Mouse (Mus musculus) hindbrain, embryonic 16.5 days (tissue): Measurements from ENCODE around the gene Arfrp1. TPM values are rescaled to one million over a fixed set of nuclear protein-coding genes. Genes with fewer than 3 reads are reported as not detected.
A peak's percentile ranks its signal among the peaks of the same experiment; 100 is the strongest.

ENCODE experiments used
- ATAC-seq: fragments of 200-750 bp; cut with Nextera tagmentation; 2 replicates; pipeline ENCODE4 v1.8.0; 2017; ENCODE audit warnings: moderate TSS enrichment, moderate library complexity
- H3K27ac ChIP-seq: fragments of 300-500 bp; sonication (generic); 2 replicates; pipeline ENCODE4 v1.5.1; 2014; ENCODE audit warnings: low read depth, mild to moderate bottlenecking, control low read depth, low read length, moderate library complexity
- H3K27me3 ChIP-seq: fragments of 300-500 bp; sonication (generic); replicated peaks from 2 replicates; pipeline ENCODE4 v1.6.1; 2014; ENCODE audit warnings: low read length; ENCODE audit not compliant: control insufficient read depth, insufficient read depth
- H3K36me3 ChIP-seq: fragments of 300-500 bp; sonication (generic); 2 replicates; pipeline ENCODE4 v1.6.1; 2014; ENCODE audit warnings: mild to moderate bottlenecking, low read length, moderate library complexity, mixed read lengths; ENCODE audit not compliant: control insufficient read depth, insufficient read depth
- H3K4me1 ChIP-seq: fragments of 300-500 bp; sonication (generic); 2 replicates; pipeline ENCODE4 v1.6.1; 2014; ENCODE audit warnings: low read depth, low read length; ENCODE audit not compliant: control insufficient read depth, insufficient read depth
- H3K4me2 ChIP-seq: fragments of 300-500 bp; sonication (generic); 2 replicates; pipeline ENCODE4 v1.6.1; 2014; ENCODE audit warnings: mild to moderate bottlenecking, low read length, control low read depth, moderate library complexity
- H3K4me3 ChIP-seq: fragments of 300-500 bp; sonication (generic); 2 replicates; pipeline ENCODE4 v1.5.1; 2014; ENCODE audit warnings: mild to moderate bottlenecking, low read length, control low read depth, moderate library complexity
- H3K9ac ChIP-seq: fragments of 300-500 bp; sonication (generic); 2 replicates; pipeline ENCODE4 v1.6.1; 2014; ENCODE audit warnings: low read depth, mild to moderate bottlenecking, control low read depth, low read length, moderate library complexity
- H3K9me3 ChIP-seq: fragments of 300-500 bp; sonication (generic); 2 replicates; pipeline ENCODE4 v1.6.1; 2014; ENCODE audit warnings: mild to moderate bottlenecking, low read length, moderate library complexity; ENCODE audit not compliant: control insufficient read depth
- WGBS: fragments of 180-500 bp; shearing (Covaris S2); extraction: QIAGEN DNeasy Blood & Tissue Kit; methylation state at CpG from one replicate; pipeline ENCODE4 v1.1.7; 2014; 5-methylcytosine and 5-hydroxymethylcytosine counted together
- polyA plus RNA-seq: library from polyadenylated mRNA; unstranded; fragments of >200 nt; fragmentation: Nextera tagmentation; extraction: Ambion mirVana; gene quantifications from 2 replicates; pipeline ENCODE4 v1.2.1, GENCODE M21; 2015

Gene Arfrp1
- polyA plus RNA-seq, 1 experiment from 2014 or later, result 87.2 TPM

- Histone ChIP-seq H3K36me3 (peaks cover 17% of the 10 kb centered on the region; the same call in 1 of the 2 replicates), H3K4me3 (no peak overlapping the region), H3K9ac (no peak overlapping the region), H3K4me2 (no peak overlapping the region), H3K27me3 (no peaks in the 10 kb centered on the region), H3K9me3 (no peaks in the 10 kb centered on the region), H3K27ac (no peak overlapping the region), H3K4me1 (no peaks in the 10 kb centered on the region)
- WGBS, result 92% methylated on average over 6 of the region's 6 CpGs
- ATAC-seq, result no peak
Measured at GRCm38 (mm10) chr2:181342766-181343165, 22.4 kb downstream of the Arfrp1 start.

- ATAC-seq, result no peak
- Histone ChIP-seq H3K9me3 (no peaks in the 10 kb centered on the region), H3K27me3 (no peaks in the 10 kb centered on the region), H3K4me2 (no peak overlapping the region), H3K9ac (no peak overlapping the region), H3K4me3 (no peak overlapping the region), H3K36me3 (peaks cover 20% of the 10 kb centered on the region), H3K4me1 (no peaks in the 10 kb centered on the region), H3K27ac (no peak overlapping the region)
- 85% methylated on average over 4 of the region's 4 CpGs for WGBS
Measured at GRCm38 (mm10) chr2:181340426-181340825, 24.8 kb downstream of the Arfrp1 start.

- H3K36me3 ChIP-seq, result peaks cover 17% of the 10 kb centered on the region
- H3K4me2 ChIP-seq, result no peak overlapping the region
- H3K4me3 ChIP-seq, result no peak overlapping the region
- no peak overlapping the region for H3K27ac ChIP-seq
- ATAC-seq, result peak; percentile 69
- no peaks in the 10 kb centered on the region for H3K4me1 ChIP-seq
- WGBS, result 64% methylated on average over 3 of the region's 3 CpGs
- H3K9ac ChIP-seq, result no peak overlapping the region
- H3K9me3 ChIP-seq, result no peaks in the 10 kb centered on the region
- H3K27me3 ChIP-seq, result no peaks in the 10 kb centered on the region
Measured at GRCm38 (mm10) chr2:181334023-181334422, 31.2 kb downstream of the Arfrp1 start.

GRCm38 (mm10) chr2:181332542-181332941 lies 32.7 kb downstream of the Arfrp1 start:
- Histone ChIP-seq H3K36me3 (peaks cover 23% of the 10 kb centered on the region), H3K4me1 (no peaks in the 10 kb centered on the region), H3K27ac (no peak overlapping the region), H3K9me3 (no peaks in the 10 kb centered on the region), H3K9ac (no peak overlapping the region), H3K4me2 (no peak overlapping the region), H3K27me3 (no peaks in the 10 kb centered on the region), H3K4me3 (no peak overlapping the region)
- no peak for ATAC-seq

- no peak for ATAC-seq
- Histone ChIP-seq H3K27me3 (no peaks in the 10 kb centered on the region), H3K9ac (no peak overlapping the region), H3K4me2 (no peak overlapping the region), H3K4me1 (no peaks in the 10 kb centered on the region), H3K9me3 (no peaks in the 10 kb centered on the region), H3K27ac (no peak overlapping the region), H3K4me3 (no peak overlapping the region), H3K36me3 (peaks cover 21% of the 10 kb centered on the region)
- 94% methylated on average over 2 of the region's 2 CpGs for WGBS
Measured at GRCm38 (mm10) chr2:181326098-181326497, 39.1 kb downstream of the Arfrp1 start.

- no peaks in the 10 kb centered on the region for H3K27me3 ChIP-seq
- 73% methylated on average over 5 of the region's 5 CpGs for whole genome bisulfite sequencing
- no peak for ATAC-seq
- H3K9me3 ChIP-seq, result no peaks in the 10 kb centered on the region
- H3K9ac ChIP-seq, result no peak overlapping the region
- H3K36me3 ChIP-seq, result peaks cover 10% of the 10 kb centered on the region
- no peak overlapping the region for H3K4me2 ChIP-seq
- no peak overlapping the region for H3K4me3 ChIP-seq
- no peak overlapping the region for H3K27ac ChIP-seq
- H3K4me1 ChIP-seq, result peaks cover 11% of the 10 kb centered on the region
Measured at GRCm38 (mm10) chr2:181322136-181322535, 43.1 kb downstream of the Arfrp1 start.

- no peaks in the 10 kb centered on the region for H3K9me3 ChIP-seq
- peak overlapping the region; percentile 61 for H3K9ac ChIP-seq
- H3K4me3 ChIP-seq, result peak overlapping the region; percentile 72
- H3K27me3 ChIP-seq, result no peaks in the 10 kb centered on the region
- no peak for ATAC-seq
- 15% methylated on average over 7 of the region's 7 CpGs for WGBS
- H3K36me3 ChIP-seq, result peaks cover 10% of the 10 kb centered on the region
- no peak overlapping the region; the same call in 1 of the 2 replicates for H3K27ac ChIP-seq
- H3K4me2 ChIP-seq, result peak overlapping the region; percentile 70
- peaks cover 11% of the 10 kb centered on the region for H3K4me1 ChIP-seq
Measured at GRCm38 (mm10) chr2:181320103-181320499, 45.1 kb downstream of the Arfrp1 start.

- Histone ChIP-seq H3K27me3 (no peaks in the 10 kb centered on the region), H3K9me3 (no peaks in the 10 kb centered on the region), H3K4me1 (peaks cover 11% of the 10 kb centered on the region), H3K4me2 (peak within 1 kb of the TSS; percentile 70), H3K27ac (peak within 1 kb of the TSS; percentile 57), H3K9ac (peak within 1 kb of the TSS; percentile 61), H3K36me3 (peaks cover 10% of the 10 kb centered on the region), H3K4me3 (peak within 1 kb of the TSS; percentile 72)
- WGBS, result 5% methylated on average over 40 of the region's 40 CpGs
- peak; percentile 93 for ATAC-seq
Measured at GRCm38 (mm10) chr2:181319248-181320102, 45.7 kb downstream of the Arfrp1 start, which contains the start of gene Rtel1. Gene Rtel1 (plus strand): TSS chr2:181319739.

- WGBS, result 2% methylated on average over 23 of the region's 23 CpGs
- Histone ChIP-seq H3K9ac (peak within 1 kb of the TSS; percentile 89), H3K4me2 (peak within 1 kb of the TSS; percentile 86), H3K36me3 (no peaks in the 10 kb centered on the region), H3K4me1 (peaks cover 18% of the 10 kb centered on the region), H3K4me3 (peak within 1 kb of the TSS; percentile 73), H3K9me3 (no peaks in the 10 kb centered on the region), H3K27me3 (no peaks in the 10 kb centered on the region), H3K27ac (peak within 1 kb of the TSS; percentile 86)
- peak; percentile 90 for ATAC-seq
Measured at GRCm38 (mm10) chr2:181314080-181314810, 51.0 kb downstream of the Arfrp1 start, which contains the start of gene Stmn3. Gene Stmn3 (minus strand): TSS chr2:181314500.
